In genomic region chr4:120259356-120260181, GRCm38 (mm10) we compare ENCODE assay signal across 10 mouse cellular contexts. TPM values are rescaled to one million over a fixed set of nuclear protein-coding genes. Genes with fewer than 3 reads are reported as not detected.
DNase-seq lines count a peak whose midpoint lies in the region; ATAC-seq lines count a peak whose summit lies in the region.
"Had no signal": no experiment of that assay in that cellular context is flagged by ENCODE, and none has a peak within 500 bp of the region (broad histone marks: within the 10 kb centered on the region; RNA-seq: fewer than 3 reads in every experiment).

No protein-coding gene starts in this region.

- WGBS in embryonic facial prominence, embryonic 15.5 days = 21% methylated on average over 21 of the region's 21 CpGs
- WGBS in hindbrain, embryonic 16.5 days = 25% methylated on average over 21 of the region's 21 CpGs
- 26% methylated on average over 21 of the region's 21 CpGs for WGBS in neural tube, embryonic 13.5 days

- H3K9ac ChIP-seq in embryonic facial prominence, embryonic 15.5 days = no peak overlapping the region
- no peak overlapping the region for H3K9ac ChIP-seq in hindbrain, embryonic 16.5 days (ENCODE audit: low read depth, low read length)
- H3K9ac ChIP-seq in neural tube, embryonic 13.5 days = peak overlapping the region; percentile 38; the same call in 1 of the 2 replicates

- ATAC-seq in embryonic facial prominence, embryonic 15.5 days (ENCODE audit: insufficient number of reproducible peaks, low FRiP score, low TSS enrichment, low read depth) = no peak
- ATAC-seq in hindbrain, embryonic 16.5 days = peak; percentile 52
- peak; percentile 37 for ATAC-seq in neural tube, embryonic 13.5 days (ENCODE audit: low read depth)
- ATAC-seq: lung, postnatal 0 days had no signal

- no peak overlapping the region for H3K4me3 ChIP-seq in embryonic facial prominence, embryonic 15.5 days (replicated peaks)
- no peak overlapping the region for H3K4me3 ChIP-seq in hindbrain, embryonic 16.5 days (ENCODE audit: low read length)
- no peak overlapping the region for H3K4me3 ChIP-seq in neural tube, embryonic 13.5 days

- H3K27me3 ChIP-seq in embryonic facial prominence, embryonic 15.5 days = peaks cover 17% of the 10 kb centered on the region; the same call in 1 of the 2 replicates
- H3K27me3 ChIP-seq in hindbrain, embryonic 16.5 days (replicated peaks; ENCODE audit: control insufficient read depth, insufficient read depth, low read length) = peaks cover 2% of the 10 kb centered on the region; the same call in 1 of the 2 replicates
- H3K27me3 ChIP-seq in neural tube, embryonic 13.5 days = peaks cover 42% of the 10 kb centered on the region

- H3K4me1 ChIP-seq in embryonic facial prominence, embryonic 15.5 days = peaks cover 58% of the 10 kb centered on the region
- peaks cover 49% of the 10 kb centered on the region for H3K4me1 ChIP-seq in hindbrain, embryonic 16.5 days (ENCODE audit: control insufficient read depth, insufficient read depth, low read depth, low read length)
- H3K4me1 ChIP-seq in neural tube, embryonic 13.5 days (replicated peaks) = peaks cover 76% of the 10 kb centered on the region

- H3K9me3 ChIP-seq in embryonic facial prominence, embryonic 15.5 days (replicated peaks) = no peaks in the 10 kb centered on the region
- no peaks in the 10 kb centered on the region for H3K9me3 ChIP-seq in hindbrain, embryonic 16.5 days (ENCODE audit: control insufficient read depth, low read length)
- no peaks in the 10 kb centered on the region for H3K9me3 ChIP-seq in neural tube, embryonic 13.5 days

- H3K27ac ChIP-seq in embryonic facial prominence, embryonic 15.5 days (replicated peaks) = no peak overlapping the region
- no peak overlapping the region; the same call in 1 of the 2 replicates for H3K27ac ChIP-seq in hindbrain, embryonic 16.5 days (ENCODE audit: low read depth, low read length)
- H3K27ac ChIP-seq in neural tube, embryonic 13.5 days (replicated peaks) = peak overlapping the region; percentile 76

- intact Hi-C loops in left cerebral cortex, postnatal 10 days (cut with DNase I) = no loop called here

- H3K4me2 ChIP-seq in embryonic facial prominence, embryonic 15.5 days (replicated peaks) = peak overlapping the region; percentile 12; the same call in 1 of the 2 replicates
- peak overlapping the region; percentile 10; the same call in 1 of the 2 replicates for H3K4me2 ChIP-seq in hindbrain, embryonic 16.5 days (ENCODE audit: low read length)
- H3K4me2 ChIP-seq in neural tube, embryonic 13.5 days = peak overlapping the region; percentile 32

- no peaks in the 10 kb centered on the region for H3K36me3 ChIP-seq in embryonic facial prominence, embryonic 15.5 days
- H3K36me3 ChIP-seq in hindbrain, embryonic 16.5 days (ENCODE audit: control insufficient read depth, insufficient read depth, low read length) = no peaks in the 10 kb centered on the region
- H3K36me3 ChIP-seq in neural tube, embryonic 13.5 days = no peaks in the 10 kb centered on the region

- DNase-seq in left cerebral cortex, postnatal 10 days (ENCODE audit: extremely low spot score in 1 of 2, low spot score in 2 of 2) = peak; percentile 66 to 76
- no peak for DNase-seq in left cerebral cortex, adult 18-20 months (ENCODE audit: low spot score in 2 of 2)
- no peak for DNase-seq in lung, postnatal 4 days
- DNase-seq in thymus, postnatal 25 days = no peak
- DNase-seq in cerebellum, adult 11-12 months = no peak
- DNase-seq: kidney, adult 2 months had no signal

RNA-seq across cellular contexts. Expression of gene Foxo6, which starts 27.6 kb away (rescaled TPM):
- total RNA-seq in left cerebral cortex, postnatal 10 days (2021) = 10 to 100 TPM; 27.6 to 28.4 TPM
- total RNA-seq in left cerebral cortex, adult 18-20 months (2021) = 10 to 100 TPM; 13.2 to 17.9 TPM
- 0.95 and 1.0 TPM in 2 replicates for polyA plus RNA-seq in embryonic facial prominence, embryonic 15.5 days (2015; fragmentation: Nextera tagmentation; extraction: Ambion mirVana)
- polyA plus RNA-seq in hindbrain, embryonic 16.5 days (2015; fragmentation: Nextera tagmentation; extraction: Ambion mirVana) = 0.85 and 1.1 TPM in 2 replicates
- 0.62 and 1.0 TPM in 2 replicates for polyA plus RNA-seq in neural tube, embryonic 13.5 days (2015; fragmentation: Nextera tagmentation; extraction: Ambion mirVana)

Comparison
In these comparisons a context has a peak if more than half of its experiments do, and no peak if none do; other contexts are left out.
1. DNase-seq: peak in left cerebral cortex, postnatal 10 days (2 of 2); none in left cerebral cortex, adult 18-20 months (0 of 2), lung, postnatal 4 days (0 of 2), thymus, postnatal 25 days (single experiment) and cerebellum, adult 11-12 months (single experiment).
2. Peak in every context shown above with its lines, with median percentiles within 50 percentile points of each other: H3K4me2 ChIP-seq.